Mouse (Mus musculus) CH12.LX (cell line): ENCODE data around the gene Tia1. TPM values are rescaled to one million over a fixed set of nuclear protein-coding genes. Genes with fewer than 3 reads are reported as not detected.

ENCODE experiments used
- DNase-seq: peaks from one replicate; pipeline ENCODE4 v3.0.0-alpha.2; 2013; ENCODE audit errors: extremely low read depth
- H3K27ac ChIP-seq: 2 replicates; pipeline ENCODE4 v1.5.1; 2012; ENCODE audit warnings: low read depth, mild to moderate bottlenecking, control low read depth, moderate library complexity; ENCODE audit not compliant: insufficient read depth
- H3K27me3 ChIP-seq: replicated peaks from 2 replicates; pipeline ENCODE3; 2012; ENCODE audit warnings: inconsistent platforms
- H3K36me3 ChIP-seq, 2 experiments: replicated peaks in 1 of 2; 2 replicates each; pipeline versions ENCODE3 to v1.6.1; 2012; ENCODE audit warnings: inconsistent platforms in 1 of 2, low read length in 1 of 2, mild to moderate bottlenecking in 1 of 2, mixed read lengths in 1 of 2, moderate library complexity in 1 of 2; ENCODE audit not compliant: control insufficient read depth in 1 of 2, insufficient read depth in 1 of 2
- H3K4me1 ChIP-seq, 2 experiments: 2 replicates each; pipeline ENCODE4 v1.6.1; 2012; ENCODE audit warnings: inconsistent platforms in 1 of 2, moderate library complexity in 1 of 2; ENCODE audit not compliant: insufficient read depth in 2 of 2, control insufficient read depth in 1 of 2
- H3K4me2 ChIP-seq: 2 replicates; pipeline ENCODE4 v1.6.1; 2012; ENCODE audit warnings: low read depth, mild to moderate bottlenecking, control low read depth; ENCODE audit not compliant: poor library complexity, insufficient read depth, severe bottlenecking
- H3K4me3 ChIP-seq, 3 experiments: fragments of 150-350 bp in 1 of 3; sonication (generic) in 1 of 3; replicated peaks in 1 of 3; 2 replicates each; pipeline versions ENCODE3 to v1.5.1; 2011 to 2012; ENCODE audit warnings: low read depth in 2 of 3, low read length in 2 of 3, mild to moderate bottlenecking in 2 of 3, moderate library complexity in 2 of 3, control low read depth in 1 of 3, improper control_type of control experiment in 1 of 3, inconsistent platforms in 1 of 3, mixed read lengths in 1 of 3; ENCODE audit not compliant: poor library complexity in 1 of 3
- H3K79me2 ChIP-seq: replicated peaks from 2 replicates; pipeline ENCODE4 v1.6.1; 2012; ENCODE audit warnings: mild to moderate bottlenecking, moderate library complexity; ENCODE audit not compliant: control insufficient read depth, poor library complexity, insufficient read depth, severe bottlenecking; ENCODE audit errors: extremely low read depth
- H3K9ac ChIP-seq: 2 replicates; pipeline ENCODE4 v1.6.1; 2012; ENCODE audit warnings: low read depth, mild to moderate bottlenecking, control low read depth, moderate library complexity; ENCODE audit not compliant: insufficient read depth
- H3K9me3 ChIP-seq: replicated peaks from 2 replicates; pipeline ENCODE3; 2012; ENCODE audit warnings: low read length, inconsistent platforms, mixed read lengths
- BHLHE40 ChIP-seq: IDR thresholded peaks from 2 replicates; pipeline ENCODE4 v1.6.1; 2011; ENCODE audit warnings: mild to moderate bottlenecking, low read depth, low read length, improper control_type of control experiment
- CHD1 ChIP-seq: IDR thresholded peaks from 2 replicates; pipeline ENCODE4 v1.6.1; 2012; ENCODE audit warnings: low read depth, low read length, improper control_type of control experiment, inconsistent platforms
- CHD2 ChIP-seq: IDR thresholded peaks from 2 replicates; pipeline ENCODE4 v1.6.1; 2011; ENCODE audit warnings: low read length, improper control_type of control experiment
- E2F4 ChIP-seq: IDR thresholded peaks from 2 replicates; pipeline ENCODE4 v1.6.1; 2011; ENCODE audit warnings: low read depth, low read length, improper control_type of control experiment; ENCODE audit not compliant: insufficient replicate concordance
- EP300 ChIP-seq: IDR thresholded peaks from 2 replicates; pipeline ENCODE4 v1.6.1; 2011; ENCODE audit warnings: low read length, improper control_type of control experiment
- ETS1 ChIP-seq: conservative IDR thresholded peaks from 2 replicates; pipeline ENCODE4 v1.6.1; 2012; ENCODE audit warnings: low read depth, mild to moderate bottlenecking, inconsistent platforms, low read length, improper control_type of control experiment, moderate library complexity
- JUN ChIP-seq: IDR thresholded peaks from 2 replicates; pipeline ENCODE4 v1.6.1; 2011; ENCODE audit warnings: low read depth, mild to moderate bottlenecking, low read length, improper control_type of control experiment, moderate library complexity; ENCODE audit not compliant: insufficient read depth
- KAT2A ChIP-seq: IDR thresholded peaks from 2 replicates; pipeline ENCODE4 v1.6.1; 2012; ENCODE audit warnings: low read length, improper control_type of control experiment, inconsistent platforms; ENCODE audit not compliant: insufficient replicate concordance
- MAFK ChIP-seq: IDR thresholded peaks from 2 replicates; pipeline ENCODE4 v1.6.1; 2011; ENCODE audit warnings: low read length, improper control_type of control experiment; ENCODE audit not compliant: insufficient replicate concordance
- MAX ChIP-seq: IDR thresholded peaks from 2 replicates; pipeline ENCODE4 v1.6.1; 2011; ENCODE audit warnings: low read length, improper control_type of control experiment
- MAZ ChIP-seq: IDR thresholded peaks from 2 replicates; pipeline ENCODE4 v1.6.1; 2012; ENCODE audit warnings: low read depth, mild to moderate bottlenecking, inconsistent platforms, low read length, improper control_type of control experiment, moderate library complexity
- MXI1 ChIP-seq: IDR thresholded peaks from 2 replicates; pipeline ENCODE4 v1.6.1; 2011; ENCODE audit warnings: mild to moderate bottlenecking, low read depth, low read length, improper control_type of control experiment
- MYC ChIP-seq: IDR thresholded peaks from 2 replicates; pipeline ENCODE4 v1.6.1; 2011; ENCODE audit warnings: low read depth, mild to moderate bottlenecking, improper control_type of control experiment, low read length
- NELFE ChIP-seq: IDR thresholded peaks from 2 replicates; pipeline ENCODE4 v1.6.1; 2011; ENCODE audit warnings: low read depth, low read length, improper control_type of control experiment
- POLR2A ChIP-seq: IDR thresholded peaks from 2 replicates; pipeline ENCODE4 v1.6.1; 2011; ENCODE audit warnings: low read depth, mild to moderate bottlenecking, improper control_type of control experiment, low read length
- POLR2AphosphoS2 ChIP-seq: IDR thresholded peaks from 2 replicates; pipeline ENCODE4 v1.6.1; 2011; ENCODE audit warnings: low read depth, low read length, improper control_type of control experiment
- RAD21 ChIP-seq: IDR thresholded peaks from 2 replicates; pipeline ENCODE4 v1.6.1; 2011; ENCODE audit warnings: low read depth, mild to moderate bottlenecking, low read length, improper control_type of control experiment, moderate library complexity
- SIN3A ChIP-seq: IDR thresholded peaks from 2 replicates; pipeline ENCODE4 v1.6.1; 2012; ENCODE audit warnings: low read length, improper control_type of control experiment, inconsistent platforms
- SMC3 ChIP-seq: IDR thresholded peaks from 2 replicates; pipeline ENCODE4 v1.6.1; 2011; ENCODE audit warnings: low read depth, low read length, improper control_type of control experiment
- TBP ChIP-seq: conservative IDR thresholded peaks from 2 replicates; pipeline ENCODE4 v1.6.1; 2011; ENCODE audit warnings: low read depth, low read length, improper control_type of control experiment
- UBTF ChIP-seq: IDR thresholded peaks from 2 replicates; pipeline ENCODE4 v1.6.1; 2012; ENCODE audit warnings: low read depth, mild to moderate bottlenecking, inconsistent platforms, low read length, improper control_type of control experiment, moderate library complexity
- USF2 ChIP-seq: conservative IDR thresholded peaks from 2 replicates; pipeline ENCODE4 v1.6.1; 2011; ENCODE audit warnings: low read depth, low read length, improper control_type of control experiment
- ZNF384 ChIP-seq: IDR thresholded peaks from 2 replicates; pipeline ENCODE4 v1.6.1; 2012; ENCODE audit warnings: low read depth, low read length, improper control_type of control experiment, inconsistent platforms
- dilution Hi-C: fragments of 300-500 bp; cut with MboI; formaldehyde crosslinking; loops from 2 replicates; pipeline ENCODE4 v1.14.3; 2020; ENCODE audit warnings: low sequenced_read_pairs; ENCODE audit not compliant: extremely low pct_unique_long_range_greater_than_20kb, extremely low pct_ligation_motif_present
- in situ Hi-C: fragments of 300-500 bp; cut with MboI; formaldehyde crosslinking; loops from 3 replicates; pipeline ENCODE4 v1.14.3; 2019; ENCODE audit warnings: low sequenced_read_pairs, low pct_ligation_motif_present, low pct_unique_long_range_greater_than_20kb, mixed read lengths
- polyA plus RNA-seq: library from polyadenylated mRNA; unstranded; fragments of >175 nt; gene quantifications from 2 replicates; pipeline ENCODE4 v1.2.1, GENCODE M21; 2012; ENCODE audit warnings: low read depth; ENCODE audit not compliant: insufficient read length
- total RNA-seq, 2 experiments: library from RNA; depleted of rRNA; stranded (reverse); fragments of 300-350 nt in 1 of 2; fragments of >200 nt in 1 of 2; gene quantifications; 2 replicates each; pipeline ENCODE4 v1.2.3; 2012 to 2014

Tia1 gene
- total and polyA plus RNA-seq, 3 experiments: 31.8 to 41.4 (median 34.0) TPM

DNA sequence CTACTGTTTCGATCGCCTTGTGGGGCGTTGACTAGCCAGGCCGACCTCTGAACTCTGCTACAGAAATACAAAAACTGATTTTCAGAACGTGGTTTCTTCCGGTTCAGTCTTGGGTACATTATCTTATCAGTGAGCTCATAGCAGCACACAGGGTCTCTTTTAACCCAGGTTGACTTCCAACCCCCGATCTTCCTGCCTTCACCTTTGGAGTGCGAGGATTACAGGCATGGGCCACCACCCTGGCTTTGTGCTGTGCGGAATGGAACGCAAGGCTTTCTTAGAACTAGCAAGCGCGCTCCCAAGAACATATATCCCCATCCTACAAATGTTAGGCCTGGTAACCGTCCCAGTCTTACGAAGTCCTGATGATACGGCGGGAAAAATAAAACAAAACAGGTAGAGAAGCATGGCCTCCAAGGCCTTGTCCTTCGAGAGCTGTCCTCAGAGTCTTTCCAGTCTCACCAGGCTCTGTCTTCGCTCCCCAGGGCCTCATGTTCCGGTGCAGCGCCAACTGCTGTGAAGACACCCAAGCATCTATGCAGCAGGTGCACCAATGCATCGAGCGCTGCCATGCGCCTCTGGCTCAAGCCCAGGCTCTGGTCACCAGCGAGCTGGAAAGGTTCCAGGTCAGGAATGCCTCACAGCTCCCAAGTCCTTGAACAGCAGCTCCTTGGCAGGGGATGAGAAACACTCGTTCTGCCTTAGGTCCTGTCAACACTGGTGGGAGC is 37.7 kb upstream of the Tia1 start:
- peaks cover 24% of the 10 kb centered on the region for H3K27me3 ChIP-seq
- peak overlapping the region; percentile 88 for H3K9ac ChIP-seq
- H3K9me3 ChIP-seq: peaks cover 6% of the 10 kb centered on the region
- peak overlapping the region; percentile 54 to 92 (median 90) for H3K4me3 ChIP-seq
- H3K4me2 ChIP-seq: peak overlapping the region; percentile 89
- dilution Hi-C loops: no loop called here
- DNase-seq: peak; percentile 39
- peak overlapping the region; percentile 21 for H3K27ac ChIP-seq
- peaks cover 5 to 23% of the 10 kb centered on the region in 2 experiments for H3K4me1 ChIP-seq
- peaks cover 9 to 25% of the 10 kb centered on the region in 2 experiments for H3K36me3 ChIP-seq
- TF ChIP-seq USF2 (no peak), SIN3A (peak; percentile 57), MXI1 (peak; percentile 27; the same call in 1 of the 2 replicates), MAX (peak; percentile 83), BHLHE40 (no peak), MYC (0 out of 2 replicates have a peak, but pooled peaks have one; percentile 32), POLR2AphosphoS2 (peak; percentile 47; the same call in 1 of the 2 replicates)
- TF ChIP-seq, all 38 proteins: peak for 5
- in situ Hi-C loops: loop anchor here (5.0 to 25.0 kb wide), 2 partner anchors 36 to 354 kb away; partner anchors contain the start of genes Figla and Tia1
- H3K79me2 ChIP-seq: peaks cover 18% of the 10 kb centered on the region

GRCm38 (mm10) chr6:86366853-86367249 is 37.2 kb upstream of the Tia1 start:
- DNase-seq: no peak
- Histone ChIP-seq H3K36me3 (peaks cover 9 to 25% of the 10 kb centered on the region in 2 experiments), H3K9me3 (peaks cover under 1% of the 10 kb centered on the region), H3K27ac (peak overlapping the region; percentile 21), H3K9ac (peak overlapping the region; percentile 88; the same call in 1 of the 2 replicates), H3K4me1 (peaks cover 5 to 23% of the 10 kb centered on the region in 2 experiments), H3K79me2 (peaks cover 23% of the 10 kb centered on the region), H3K4me3 (peak overlapping the region; percentile 54 to 92 (median 90)), H3K4me2 (peak overlapping the region; percentile 89), H3K27me3 (peaks cover 19% of the 10 kb centered on the region)
- dilution Hi-C loops: no loop called here
- TF ChIP-seq MAFK: peak; percentile 74; the same call in 1 of the 2 replicates
- no peak for TF ChIP-seq E2F4
- in situ Hi-C loops: loop anchor here (5.0 to 25.0 kb wide), 2 partner anchors 35 to 355 kb away; partner anchors contain the start of genes Figla and Tia1

DNA sequence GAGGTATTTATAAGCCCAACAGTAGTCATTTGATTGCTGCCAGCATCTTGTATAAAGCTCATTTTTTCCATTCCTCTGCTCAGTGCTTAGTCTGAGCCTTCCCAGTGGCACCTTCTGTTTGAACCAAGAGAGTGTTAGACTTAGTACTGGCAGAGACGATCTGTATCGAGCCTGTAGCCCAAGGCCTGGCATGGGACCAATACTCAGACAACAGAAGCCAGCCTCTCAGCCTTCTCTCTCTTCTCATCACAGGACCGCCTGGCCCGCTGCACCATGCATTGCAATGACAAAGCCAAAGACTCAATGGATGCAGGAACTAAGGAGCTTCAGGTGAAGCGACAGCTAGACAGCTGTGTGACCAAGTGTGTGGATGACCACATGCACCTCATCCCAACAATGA is 35.5 kb upstream of the Tia1 start:
- in situ Hi-C loops: loop anchor here (5.0 to 25.0 kb wide), 2 partner anchors 34 to 356 kb away; partner anchors contain the start of genes Figla and Tia1
- Histone ChIP-seq H3K27ac (no peak overlapping the region), H3K4me2 (no peak overlapping the region), H3K9ac (no peak overlapping the region), H3K27me3 (peaks cover 9% of the 10 kb centered on the region), H3K36me3 (peaks cover 9 to 29% of the 10 kb centered on the region in 2 experiments), H3K79me2 (peaks cover 39% of the 10 kb centered on the region), H3K9me3 (no peaks in the 10 kb centered on the region), H3K4me1 (peaks cover 6 to 36% of the 10 kb centered on the region in 2 experiments), H3K4me3 (no peak overlapping the region)
- no peak for TF ChIP-seq E2F4
- TF ChIP-seq CHD1: no peak
- TF ChIP-seq ETS1: no peak
- TF ChIP-seq MAZ: no peak
- TF ChIP-seq POLR2A: no peak
- TF ChIP-seq RAD21: no peak
- TF ChIP-seq EP300: no peak
- TF ChIP-seq KAT2A: no peak
- no peak for TF ChIP-seq CHD2
- TF ChIP-seq SIN3A: no peak
- no peak for TF ChIP-seq MAX
- no peak for TF ChIP-seq USF2
- TF ChIP-seq SMC3: no peak
- TF ChIP-seq TBP: no peak
- TF ChIP-seq NELFE: no peak
- no peak for TF ChIP-seq UBTF
- no peak for TF ChIP-seq BHLHE40
- no peak for TF ChIP-seq JUN
- TF ChIP-seq ZNF384: no peak
- dilution Hi-C loops: no loop called here
- no peak for DNase-seq
